Mouse (Mus musculus) adrenal gland, postnatal 14 days (tissue): ENCODE results near the gene Gramd1c. TPM values are rescaled to one million over a fixed set of nuclear protein-coding genes. Genes with fewer than 3 reads are reported as not detected.

ENCODE experiments used
- DNase-seq: peaks from one replicate; pipeline ENCODE4 v3.0.0; 2021; ENCODE audit warnings: mixed read lengths
- microRNA-seq, 2 experiments: library from miRNA; unstranded; fragments of <30 nt; microRNA quantifications; one replicate each; pipeline ENCODE4 v1.2.0; 2021
- total RNA-seq: library from RNA; stranded (reverse); gene quantifications from 2 replicates; pipeline ENCODE4 v1.2.3, GENCODE M21; 2021

Gramd1c gene
- total RNA-seq, 1 experiment from 2014 or later: 5.1 TPM

DNA sequence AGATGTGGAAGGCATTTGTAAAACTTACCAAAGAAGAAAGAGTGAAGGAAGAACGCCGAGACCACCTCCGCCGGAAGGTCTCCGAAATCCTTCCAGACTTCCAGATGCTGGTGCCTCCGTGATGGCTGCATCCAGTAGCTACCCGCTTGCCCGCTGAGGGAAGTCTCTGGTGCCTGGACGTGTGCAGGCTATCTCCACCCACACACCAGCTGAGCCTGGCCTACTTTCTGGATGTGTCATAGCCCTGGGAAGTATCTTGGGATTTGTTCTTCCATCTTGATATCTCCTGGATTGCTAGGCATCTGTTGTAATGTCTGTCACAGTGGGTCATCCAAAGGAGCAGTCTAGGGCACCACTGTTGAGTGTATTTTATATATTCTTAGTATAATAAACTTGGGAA is 99.9 kb downstream of the Gramd1c start:
- DNase-seq: no peak

DNA sequence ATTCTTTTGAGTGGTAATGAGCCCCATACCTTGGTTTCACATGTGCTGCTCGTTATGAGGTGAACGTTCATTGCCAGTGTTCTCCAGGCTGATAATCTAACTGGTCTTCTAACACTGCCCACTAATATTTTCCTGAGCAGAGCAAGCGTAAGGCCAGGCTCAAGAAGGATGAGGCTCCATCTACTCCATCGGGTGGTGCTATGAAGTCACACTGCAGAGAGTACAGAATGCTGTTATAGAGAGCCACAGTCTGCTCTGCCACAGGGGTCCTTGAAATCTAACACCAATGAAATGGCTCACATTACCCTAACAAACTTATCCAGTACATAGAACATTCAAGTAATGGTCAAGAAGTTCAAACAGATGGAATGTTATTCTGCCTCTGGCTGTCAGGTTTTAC is 105.1 kb downstream of the Gramd1c start:
- DNase-seq: no peak

DNA sequence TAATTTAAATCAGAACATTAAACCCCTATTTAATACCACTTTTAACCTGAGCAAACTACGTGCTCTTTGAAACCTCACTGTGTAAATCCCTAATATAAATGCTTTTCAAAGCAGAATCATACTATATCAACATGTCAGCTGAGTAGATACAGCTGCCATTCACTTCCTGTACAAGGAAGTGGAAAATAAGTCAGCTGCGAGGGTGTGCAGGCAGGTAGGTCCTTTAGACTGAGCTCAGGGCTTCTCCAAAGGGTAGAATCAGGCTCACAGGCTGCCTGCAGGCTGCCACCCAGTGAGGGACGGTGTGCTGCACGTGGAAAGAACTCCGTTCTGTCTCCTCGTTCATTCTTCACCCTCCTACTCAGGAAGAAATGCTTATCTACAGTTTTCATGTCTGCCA is 108.2 kb downstream of the Gramd1c start:
- DNase-seq: no peak

GRCm38 (mm10) chr16:43951591-43951990 is 111.6 kb downstream of the Gramd1c start:
- peak; percentile 8 for DNase-seq

- no peak for DNase-seq
Measured at GRCm38 (mm10) chr16:43945869-43946268, 117.3 kb downstream of the Gramd1c start.

GRCm38 (mm10) chr16:43945351-43945750 is 117.8 kb downstream of the Gramd1c start:
- DNase-seq: no peak

- DNase-seq: peak; percentile 31
Measured at GRCm38 (mm10) chr16:43940846-43941245, 122.3 kb downstream of the Gramd1c start.

- no peak for DNase-seq
Measured at GRCm38 (mm10) chr16:43935892-43936291, 127.3 kb downstream of the Gramd1c start.

- DNase-seq: no peak
Measured at GRCm38 (mm10) chr16:43935367-43935766, 127.8 kb downstream of the Gramd1c start.

- DNase-seq: no peak
Measured at GRCm38 (mm10) chr16:43934856-43935255, 128.3 kb downstream of the Gramd1c start.

DNA sequence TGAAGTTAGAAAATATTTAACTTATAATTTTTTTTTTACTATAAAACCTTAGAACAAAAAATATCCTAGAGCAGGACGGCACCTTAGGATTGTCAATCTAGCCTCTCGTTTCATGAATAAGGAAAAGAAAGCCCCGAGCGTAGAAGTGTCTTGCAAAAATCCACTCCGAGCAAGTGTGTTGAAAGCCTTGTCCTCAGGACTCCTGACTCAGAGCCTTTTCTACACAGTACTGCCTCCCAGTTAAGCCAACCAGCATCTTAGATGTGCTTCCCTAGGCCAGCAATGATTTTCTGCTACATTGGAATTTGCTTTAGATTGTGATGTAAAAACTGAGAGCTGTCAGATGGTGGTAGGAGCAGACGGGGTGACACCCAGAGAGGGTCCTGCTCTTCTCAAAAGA is 130.1 kb downstream of the Gramd1c start:
- no peak for DNase-seq

DNA sequence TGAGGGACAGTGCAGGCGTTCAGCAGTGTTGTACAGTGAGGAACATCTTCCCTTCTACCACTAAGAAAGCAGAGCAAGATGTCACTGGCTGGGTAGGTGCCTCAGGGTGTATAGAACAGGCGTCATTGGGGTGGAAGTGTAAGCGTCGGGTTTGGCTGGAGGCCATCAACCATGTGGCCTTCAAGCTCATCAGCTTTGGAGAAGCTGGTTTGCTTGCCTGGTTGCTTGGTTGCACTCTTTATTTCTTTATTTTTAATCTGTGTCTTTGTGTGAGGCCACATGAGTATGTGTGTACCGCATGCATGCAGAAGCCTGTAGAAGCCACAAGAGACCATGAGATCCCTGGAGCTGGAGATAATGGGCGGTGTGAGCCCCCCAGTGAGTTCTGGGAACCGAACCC is 130.8 kb downstream of the Gramd1c start:
- no peak for DNase-seq

DNA sequence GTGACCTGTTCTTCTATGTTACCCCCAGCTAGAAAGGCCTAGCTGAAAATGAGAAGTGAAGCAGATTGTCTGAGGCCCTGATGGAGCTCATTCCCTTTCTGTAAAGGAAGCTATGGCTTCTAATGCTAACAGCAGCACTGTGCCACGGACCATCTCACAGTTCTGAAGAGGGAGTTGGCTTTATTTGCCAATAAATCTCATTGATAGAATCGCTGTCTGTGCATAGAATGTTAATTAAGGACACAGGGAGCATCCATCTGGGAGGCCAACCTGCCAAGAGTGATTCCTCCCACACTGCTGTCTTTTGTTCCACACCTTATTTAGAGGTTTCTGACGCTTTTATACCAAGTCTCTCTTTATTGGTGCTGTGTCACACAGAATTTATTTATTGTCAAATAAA is 131.6 kb downstream of the Gramd1c start:
- no peak for DNase-seq

DNA sequence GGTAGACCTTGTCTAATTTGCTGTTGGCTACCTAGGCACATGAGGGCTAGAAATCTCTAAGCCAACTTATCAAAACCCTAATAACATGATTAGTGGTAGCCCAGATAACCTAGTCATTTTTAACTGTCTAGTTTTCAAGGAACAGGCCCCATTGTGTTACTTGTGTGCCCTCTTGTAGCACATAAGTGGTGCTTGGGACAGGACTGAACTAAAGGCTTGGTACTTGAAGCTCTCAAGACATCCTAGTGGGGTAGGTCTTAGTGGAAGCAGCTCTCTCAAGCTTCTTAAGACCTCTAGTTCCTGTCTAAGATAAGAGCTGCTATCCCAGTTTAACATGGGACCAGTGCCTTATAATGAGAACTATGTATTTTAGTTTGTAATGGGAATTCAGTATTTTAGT is 132.6 kb downstream of the Gramd1c start:
- no peak for DNase-seq

Small RNA genes within 50 kb of the gene (microRNA-seq; reads per million reads assigned to microRNA genes)
- gene Mir3470b: 0 reads per million in 2 experiments

Other genes starting within 250 kb of the Gramd1c start
- gene Ccdc191, start 173.5 kb downstream of the Gramd1c start, total RNA-seq: 6.4 and 7.8 TPM in 2 replicates
- gene Qtrt2, start 136.5 kb downstream of the Gramd1c start, total RNA-seq: 31.5 and 31.9 TPM in 2 replicates
- gene Zdhhc23, start 83.6 kb downstream of the Gramd1c start, total RNA-seq: 0.82 and 1.1 TPM in 2 replicates
- gene Atp6v1a, start 76.4 kb upstream of the Gramd1c start, total RNA-seq: 102 and 112 TPM in 2 replicates
- 84.5 and 84.7 TPM in 2 replicates for gene Naa50, start 76.5 kb upstream of the Gramd1c start, total RNA-seq
- gene Usf3, start 109.9 kb upstream of the Gramd1c start, total RNA-seq: 25.5 and 27.0 TPM in 2 replicates